Mouse (Mus musculus): ENCODE measurements around the gene Emp3.

The Emp3 gene

DNA sequence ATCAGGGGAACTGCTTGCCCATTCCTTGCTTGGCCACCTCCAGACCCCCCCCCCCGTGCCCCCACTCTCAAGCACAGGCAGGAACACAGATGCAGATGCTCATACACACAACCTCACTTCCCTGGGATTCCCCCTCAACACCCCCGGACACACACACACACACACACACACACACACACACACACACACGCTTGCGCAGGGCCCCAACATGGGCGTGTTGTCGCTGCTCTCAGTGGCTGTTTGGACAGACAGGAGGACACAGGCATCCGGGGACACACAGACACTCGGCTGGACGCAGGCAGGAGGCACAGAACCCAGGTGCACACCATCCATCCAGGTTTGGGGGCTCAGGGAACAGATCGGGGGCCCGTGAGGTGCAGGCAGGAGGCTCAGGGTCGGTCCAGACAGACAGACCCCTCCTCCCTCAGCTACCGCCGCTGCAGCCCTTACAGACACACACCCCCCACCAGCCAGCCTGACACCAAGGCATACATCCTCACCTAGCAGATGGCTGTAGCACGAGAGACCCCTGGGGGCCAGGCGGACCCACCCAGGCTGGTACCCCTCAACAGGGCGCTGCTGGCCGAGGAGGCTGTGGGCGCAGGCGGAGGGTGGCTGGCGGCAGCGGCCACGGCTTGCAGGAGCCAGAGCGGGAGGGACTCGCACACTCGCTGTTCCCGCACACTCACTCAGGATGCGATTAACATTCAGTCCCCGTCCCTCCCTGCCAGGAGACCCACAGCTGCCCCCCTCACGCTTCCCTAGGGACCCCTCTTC is 50.7 kb downstream of the Emp3 start:
- no peak for DNase-seq (ENCODE audit: inconsistent age in 2 of 2, low spot score in 1 of 2)

DNA sequence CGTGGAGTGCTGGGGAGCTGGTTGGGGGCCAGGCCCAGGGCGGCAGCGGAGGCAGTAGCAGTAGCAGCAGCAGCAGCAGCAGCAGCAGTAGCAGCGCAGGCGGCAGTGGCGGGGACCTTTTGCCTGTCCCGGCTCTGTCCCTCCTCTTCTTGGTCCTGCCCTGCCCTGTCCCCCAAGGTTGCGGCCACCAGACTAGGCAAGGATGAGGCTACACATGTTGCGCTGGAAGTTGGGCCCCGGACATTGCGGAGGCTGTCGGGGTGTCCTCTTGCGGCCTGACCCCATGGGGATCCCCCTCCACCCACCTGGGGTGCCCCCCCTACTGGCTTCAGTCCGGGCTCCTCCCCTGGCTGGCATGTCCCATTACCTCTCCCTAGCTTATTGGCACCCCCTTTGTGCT is 51.4 kb downstream of the Emp3 start:
- DNase-seq (ENCODE audit: inconsistent age in 2 of 2, low spot score in 1 of 2), result peak in 1 of 2 experiments; percentile 47

DNA sequence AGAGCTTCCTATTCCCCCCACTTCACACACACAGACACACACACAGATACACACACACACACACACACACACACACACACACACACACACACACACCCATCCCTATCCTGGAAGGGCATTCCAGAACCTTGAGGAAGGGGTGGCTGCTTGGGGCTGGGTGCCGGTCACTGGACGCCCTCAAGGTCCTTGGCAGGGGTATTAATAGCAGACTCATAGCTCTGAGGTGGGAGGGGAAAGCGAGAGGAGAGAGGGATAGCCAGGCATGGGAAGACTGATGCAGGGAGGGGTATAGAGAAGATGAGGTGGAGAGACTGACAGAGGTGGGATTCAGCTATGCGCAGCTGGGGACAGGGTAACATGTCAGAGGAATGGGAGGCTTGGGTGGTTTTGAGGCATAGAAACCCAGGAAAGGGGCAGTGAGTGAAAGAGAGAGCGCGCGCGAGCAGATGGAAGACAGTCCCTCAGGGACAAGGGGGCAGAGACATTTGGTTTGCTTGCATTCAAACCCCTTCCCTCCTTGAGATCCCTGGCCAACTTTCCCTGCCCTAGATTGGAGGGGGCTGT is 52.0 kb downstream of the Emp3 start:
- peak in 1 of 2 experiments; percentile 53 for DNase-seq (ENCODE audit: inconsistent age in 2 of 2, low spot score in 1 of 2)

Data from adrenal gland, adult (tissue).